Mouse (Mus musculus): Measurements from ENCODE around the gene Rptor.

DNA sequence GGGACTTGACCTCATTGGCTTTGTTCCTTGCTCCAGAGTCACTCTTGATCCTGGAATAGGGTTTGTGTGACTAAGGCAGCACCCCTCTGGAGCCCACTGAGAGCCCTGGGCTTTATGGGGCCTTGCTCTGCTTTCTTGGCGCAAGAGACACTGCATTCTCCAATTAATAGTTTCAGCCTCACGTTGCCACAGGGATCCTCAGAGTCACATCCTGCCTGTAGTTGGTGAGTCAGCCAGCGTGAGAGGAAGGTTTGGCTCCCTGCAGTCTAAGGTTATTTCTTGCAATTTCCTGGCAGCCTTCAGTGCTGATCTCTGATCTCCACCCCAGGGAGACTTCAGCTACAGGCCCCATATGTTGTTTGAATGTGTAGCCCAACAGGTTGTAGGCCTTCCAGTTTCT lies 174.5 kb downstream of the Rptor start:
- TF ChIP-seq NELFE (IDR thresholded peaks at IDR 0.05; ENCODE audit: low read depth, low read length) (no peak), POLR2A (IDR thresholded peaks at IDR 0.05; ENCODE audit: control insufficient read depth in 1 of 2, insufficient read depth in 1 of 2, low read depth in 1 of 2, low read length in 2 of 2, poor library complexity in 1 of 2) (no peak), CTCF (IDR thresholded peaks at IDR 0.05 in 2 of 3, conservative IDR thresholded peaks at IDR 0.05 in 1 of 3; ENCODE audit: control insufficient read depth in 1 of 3, insufficient read depth in 1 of 3, low read depth in 2 of 3, low read length in 3 of 3, poor library complexity in 1 of 3, severe bottlenecking in 1 of 3) (no peak), CHD2 (IDR thresholded peaks at IDR 0.05; ENCODE audit: low read length) (no peak), GATA1 (IDR thresholded peaks at IDR 0.05; ENCODE audit: low read depth, low read length) (no peak), RCOR1 (IDR thresholded peaks at IDR 0.05; ENCODE audit: low read depth, low read length) (no peak), MAX (IDR thresholded peaks at IDR 0.05; ENCODE audit: low read length) (no peak), BHLHE40 (IDR thresholded peaks at IDR 0.05; ENCODE audit: borderline replicate concordance, low read depth, low read length) (no peak)

Measured in MEL (cell line).